Mouse (Mus musculus) macrophage (primary cell): Measurements from ENCODE around the gene Tnfaip2. TPM values are rescaled to one million over a fixed set of nuclear protein-coding genes. Genes with fewer than 3 reads are reported as not detected.

Experiments
- H3K27ac ChIP-seq: fragments of 350-480 bp; formaldehyde crosslinking; 2 replicates; pipeline ENCODE4 v1.9.0; 2021
- H3K36me3 ChIP-seq: fragments of 350-480 bp; formaldehyde crosslinking; 2 replicates; pipeline ENCODE4 v1.9.0; 2021; ENCODE audit errors: inconsistent target
- H3K4me3 ChIP-seq: fragments of 350-480 bp; formaldehyde crosslinking; 2 replicates; pipeline ENCODE4 v1.9.0; 2021; ENCODE audit errors: inconsistent target
- H3K79me2 ChIP-seq: fragments of 350-480 bp; formaldehyde crosslinking; 2 replicates; pipeline ENCODE4 v1.9.0; 2021; ENCODE audit errors: inconsistent target
- WGBS: methylation state at CpG from one replicate; pipeline ENCODE4 v1.1.7; 2026; ENCODE audit warnings: inconsistent platforms; ENCODE audit not compliant: missing documents; 5-methylcytosine and 5-hydroxymethylcytosine counted together
- polyA plus RNA-seq: library from polyadenylated mRNA; stranded (reverse); fragments of 250-400 nt; gene quantifications from 3 replicates; pipeline ENCODE4 v1.2.4, GENCODE M21; 2018; ENCODE audit warnings: inconsistent platforms

Tnfaip2 gene
- polyA plus RNA-seq, 1 experiment from 2014 or later: 289 TPM

- no peaks in the 10 kb centered on the region for H3K36me3 ChIP-seq
- no peak overlapping the region for H3K27ac ChIP-seq
- WGBS: 56% methylated on average over 5 of the region's 5 CpGs
- no peaks in the 10 kb centered on the region for H3K79me2 ChIP-seq
- H3K4me3 ChIP-seq: no peak overlapping the region
Measured at GRCm38 (mm10) chr12:111500725-111501124, 58.5 kb downstream of the Tnfaip2 start.

GRCm38 (mm10) chr12:111503063-111503567 lies 60.8 kb downstream of the Tnfaip2 start:
- Histone ChIP-seq H3K36me3 (no peaks in the 10 kb centered on the region), H3K27ac (no peak overlapping the region), H3K4me3 (no peak overlapping the region), H3K79me2 (no peaks in the 10 kb centered on the region)
- 53% methylated on average over 12 of the region's 12 CpGs for WGBS

GRCm38 (mm10) chr12:111503571-111503970 lies 61.3 kb downstream of the Tnfaip2 start:
- WGBS: 17% methylated on average over 5 of the region's 5 CpGs
- no peak overlapping the region for H3K4me3 ChIP-seq

More at GRCm38 (mm10) chr12:111503571-111503970, 61.3 kb downstream of the Tnfaip2 start:
- no peak overlapping the region for H3K27ac ChIP-seq
- H3K79me2 ChIP-seq: no peaks in the 10 kb centered on the region
- H3K36me3 ChIP-seq: no peaks in the 10 kb centered on the region

Other genes starting within 250 kb of the Tnfaip2 start
- gene Amn, start 171.4 kb upstream of the Tnfaip2 start, polyA plus RNA-seq: not detected in 3 replicates
- 42.2 to 86.3 TPM (median 42.7 TPM) in 3 replicates for gene Cdc42bpb, start 64.8 kb upstream of the Tnfaip2 start, polyA plus RNA-seq
- gene Lbhd2, start 35.7 kb upstream of the Tnfaip2 start, polyA plus RNA-seq: not detected in 3 replicates
- 8.0 to 13.2 TPM (median 12.5 TPM) in 3 replicates for gene Exoc3l4, start 25.5 kb upstream of the Tnfaip2 start, polyA plus RNA-seq
- gene Gm266, start 43.4 kb downstream of the Tnfaip2 start, polyA plus RNA-seq: not detected in 3 replicates
- 111 to 154 TPM (median 137 TPM) in 3 replicates for gene Eif5, start 95.5 kb downstream of the Tnfaip2 start, polyA plus RNA-seq
- 20.7 to 24.6 TPM (median 23.1 TPM) in 3 replicates for gene Mark3, start 132.1 kb downstream of the Tnfaip2 start, polyA plus RNA-seq
- 135 to 330 TPM (median 190 TPM) in 3 replicates for gene Ckb, start 229.9 kb downstream of the Tnfaip2 start, polyA plus RNA-seq
- gene Trmt61a, start 235.6 kb downstream of the Tnfaip2 start, polyA plus RNA-seq: 3.4 to 25.1 TPM (median 4.4 TPM) in 3 replicates